In the genomic region with DNA sequence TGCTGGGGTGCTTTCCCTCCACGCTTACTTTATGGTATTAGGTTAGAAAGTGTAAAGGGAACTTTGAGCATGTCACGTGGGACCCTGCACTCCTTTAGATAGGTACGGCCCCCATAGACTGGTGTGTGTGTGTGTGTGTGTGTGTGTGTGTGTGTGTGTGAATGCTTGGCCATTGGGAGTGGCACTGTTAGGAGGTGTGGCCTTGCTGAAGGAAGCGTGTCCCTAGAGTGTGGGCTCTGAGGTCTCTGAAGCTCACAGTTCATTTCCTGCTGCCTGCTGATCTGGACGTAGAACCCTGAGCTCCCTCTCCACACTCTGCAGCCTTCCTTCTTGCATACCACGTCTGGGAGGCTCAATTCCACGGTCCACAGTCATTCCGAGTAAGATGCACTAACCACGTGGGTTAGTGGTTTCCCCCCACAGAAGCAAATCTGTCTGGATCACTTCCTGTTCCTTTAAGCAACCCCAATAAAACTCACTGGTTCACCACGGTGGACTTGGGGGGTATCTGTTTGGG, we compare ENCODE assay signal across 10 mouse cellular contexts. TPM values are rescaled to one million over a fixed set of nuclear protein-coding genes. Genes with fewer than 3 reads are reported as not detected.
DNase-seq lines count a peak whose midpoint lies in the region; ATAC-seq and TF ChIP-seq lines count a peak whose summit lies in the region.
"Had no signal": no experiment of that assay in that cellular context is flagged by ENCODE, and none has a peak within 500 bp of the region (broad histone marks: within the 10 kb centered on the region; RNA-seq: fewer than 3 reads in every experiment).

No protein-coding gene starts in this region.

- no peak overlapping the region for H3K4me3 ChIP-seq in embryonic facial prominence, embryonic 15.5 days (replicated peaks)
- no peak overlapping the region for H3K4me3 ChIP-seq in lung, embryonic 14.5 days (ENCODE audit: low read depth, low read length)
- peak overlapping the region; percentile 7; the same call in 1 of the 2 replicates for H3K4me3 ChIP-seq in spleen, adult 2 months (ENCODE audit: extremely low read depth, insufficient read depth, insufficient read length)

- intact Hi-C loops in gastrocnemius, postnatal 14 days (cut with DNase I; ENCODE audit: low total_unique reads), result no loop called here
- intact Hi-C loops in left cerebral cortex, postnatal 10 days (cut with DNase I), result no loop called here

- no peak overlapping the region for H3K4me2 ChIP-seq in embryonic facial prominence, embryonic 15.5 days (replicated peaks)
- no peak overlapping the region for H3K4me2 ChIP-seq in lung, embryonic 14.5 days

- 62% methylated on average over 10 of the region's 10 CpGs for WGBS in embryonic facial prominence, embryonic 15.5 days
- WGBS in lung, embryonic 14.5 days, result 57% methylated on average over 10 of the region's 10 CpGs
- 4% methylated on average over 10 of the region's 10 CpGs for WGBS in spleen, adult 2 months

- 0 out of 2 replicates have a peak, but pooled peaks have one; percentile 25 for ATAC-seq in embryonic facial prominence, embryonic 15.5 days (ENCODE audit: insufficient number of reproducible peaks, low FRiP score, low TSS enrichment, low read depth)
- no peak for ATAC-seq in lung, embryonic 14.5 days (ENCODE audit: insufficient read depth)

- H3K27ac ChIP-seq in embryonic facial prominence, embryonic 15.5 days (replicated peaks), result 0 out of 2 replicates have a peak overlapping the region, but pooled peaks have one; percentile 1
- peak overlapping the region; percentile 69; the same call in 1 of the 2 replicates for H3K27ac ChIP-seq in lung, embryonic 14.5 days (ENCODE audit: low read depth)
- H3K27ac ChIP-seq in spleen, adult 2 months (ENCODE audit: insufficient read depth, low read length), result peak overlapping the region; percentile 55

- H3K36me3 ChIP-seq in embryonic facial prominence, embryonic 15.5 days, result no peaks in the 10 kb centered on the region
- H3K36me3 ChIP-seq in lung, embryonic 14.5 days (ENCODE audit: insufficient read depth), result no peaks in the 10 kb centered on the region
- no peaks in the 10 kb centered on the region for H3K36me3 ChIP-seq in spleen, adult 2 months (ENCODE audit: control insufficient read depth, insufficient read depth, low read length)

- peak; percentile 15 to 28 for DNase-seq in lung, adult 18-20 months
- DNase-seq in lung, postnatal 4 days, result no peak
- no peak for DNase-seq in lung, embryonic 14.5 days
- peak; percentile 56 to 70 for DNase-seq in spleen, adult 2 months (ENCODE audit: low read depth in 1 of 2, low spot score in 2 of 2)
- DNase-seq in gastrocnemius, postnatal 14 days, result no peak
- DNase-seq in right cerebral cortex, adult 18-20 months, result no peak
- DNase-seq in left cerebral cortex, postnatal 10 days (ENCODE audit: extremely low spot score in 1 of 2, low spot score in 2 of 2), result no peak

- peak; percentile 35; the same call in 1 of the 2 replicates for TF ChIP-seq POLR2A in spleen, adult 2 months (IDR thresholded peaks at IDR 0.05; ENCODE audit: low read depth, low read length)

- H3K27me3 ChIP-seq in embryonic facial prominence, embryonic 15.5 days, result no peaks in the 10 kb centered on the region
- no peaks in the 10 kb centered on the region for H3K27me3 ChIP-seq in lung, embryonic 14.5 days (ENCODE audit: insufficient read depth, low read length)
- no peaks in the 10 kb centered on the region for H3K27me3 ChIP-seq in spleen, adult 2 months (ENCODE audit: control insufficient read depth, insufficient read depth, low read length)

- TF ChIP-seq CTCF in lung, embryonic 14.5 days (IDR thresholded peaks at IDR 0.05; ENCODE audit: low read depth), result no peak
- TF ChIP-seq CTCF in spleen, adult 2 months (IDR thresholded peaks at IDR 0.05; ENCODE audit: extremely low read depth, insufficient read depth, insufficient read length, insufficient replicate concordance), result no peak

- H3K4me1 ChIP-seq in embryonic facial prominence, embryonic 15.5 days, result peaks cover 19% of the 10 kb centered on the region
- no peaks in the 10 kb centered on the region for H3K4me1 ChIP-seq in lung, embryonic 14.5 days (ENCODE audit: insufficient read depth)
- peaks cover 16% of the 10 kb centered on the region for H3K4me1 ChIP-seq in spleen, adult 2 months (ENCODE audit: control insufficient read depth, insufficient read depth, insufficient read length)

- no peak overlapping the region for H3K9ac ChIP-seq in embryonic facial prominence, embryonic 15.5 days
- no peak overlapping the region for H3K9ac ChIP-seq in lung, embryonic 14.5 days

- H3K9me3 ChIP-seq in embryonic facial prominence, embryonic 15.5 days (replicated peaks), result no peaks in the 10 kb centered on the region
- no peaks in the 10 kb centered on the region for H3K9me3 ChIP-seq in lung, embryonic 14.5 days (ENCODE audit: low read depth, low read length)

RNA-seq across cellular contexts. Expression of a gene that starts 19.2 kb away (rescaled TPM):
- polyA plus RNA-seq in embryonic facial prominence, embryonic 15.5 days (2015; fragmentation: Nextera tagmentation; extraction: Ambion mirVana), result 36.5 and 38.0 TPM in 2 replicates
- 39.2 and 44.1 TPM in 2 replicates for polyA plus RNA-seq in lung, embryonic 14.5 days (2014; fragmentation: Nextera tagmentation; extraction: Ambion mirVana)
- polyA plus RNA-seq in spleen, adult 2 months (2012; rRNA removed), result 6.1 and 6.6 TPM in 2 replicates
- 10 to 100 TPM in 1 of 2 experiments, 1 to 10 TPM in 1; 9.3 to 10.1 TPM for total RNA-seq in gastrocnemius, postnatal 14 days (2021)
- total RNA-seq in left cerebral cortex, postnatal 10 days (2021), result 10 to 100 TPM; 15.5 to 15.9 TPM

RNA-seq across cellular contexts. Expression of a gene that starts 37.5 kb away (rescaled TPM):
- not detected in 2 replicates for polyA plus RNA-seq in embryonic facial prominence, embryonic 15.5 days (2015; fragmentation: Nextera tagmentation; extraction: Ambion mirVana)
- polyA plus RNA-seq in lung, embryonic 14.5 days (2014; fragmentation: Nextera tagmentation; extraction: Ambion mirVana), result not detected in 2 replicates
- polyA plus RNA-seq in spleen, adult 2 months (2012; rRNA removed), result not detected in 2 replicates
- total RNA-seq in gastrocnemius, postnatal 14 days (2021), result not detected
- not detected for total RNA-seq in left cerebral cortex, postnatal 10 days (2021)
- polyA plus RNA-seq: embryonic facial prominence, embryonic 14.5 days; stomach, embryonic 14.5 days had no signal

RNA-seq across cellular contexts. Expression of a gene that starts 53.8 kb away (rescaled TPM):
- polyA plus RNA-seq in embryonic facial prominence, embryonic 15.5 days (2015; fragmentation: Nextera tagmentation; extraction: Ambion mirVana), result 0.07 TPM in 1 of 2 replicates, not detected in the other
- polyA plus RNA-seq in lung, embryonic 14.5 days (2014; fragmentation: Nextera tagmentation; extraction: Ambion mirVana), result not detected in 2 replicates
- polyA plus RNA-seq in spleen, adult 2 months (2012; rRNA removed), result not detected in 2 replicates
- total RNA-seq in gastrocnemius, postnatal 14 days (2021), result not detected
- total RNA-seq in left cerebral cortex, postnatal 10 days (2021), result under 1 TPM; 0.19 to 0.20 TPM

RNA-seq across cellular contexts. Expression of a gene that starts 55.7 kb away (rescaled TPM):
- polyA plus RNA-seq in embryonic facial prominence, embryonic 15.5 days (2015; fragmentation: Nextera tagmentation; extraction: Ambion mirVana), result 0.08 TPM in 1 of 2 replicates, not detected in the other
- polyA plus RNA-seq in lung, embryonic 14.5 days (2014; fragmentation: Nextera tagmentation; extraction: Ambion mirVana), result not detected in 2 replicates
- not detected in 2 replicates for polyA plus RNA-seq in spleen, adult 2 months (2012; rRNA removed)
- total RNA-seq in gastrocnemius, postnatal 14 days (2021), result not detected
- not detected for total RNA-seq in left cerebral cortex, postnatal 10 days (2021)
- polyA plus RNA-seq: stomach, embryonic 14.5 days had no signal

Comparison
In these comparisons a context has a peak if more than half of its experiments do, and no peak if none do; other contexts are left out.
1. DNase-seq: peak in lung, adult 18-20 months (2 of 2) and spleen, adult 2 months (2 of 2); none in lung, postnatal 4 days (0 of 2), lung, embryonic 14.5 days (single experiment), gastrocnemius, postnatal 14 days (single experiment), right cerebral cortex, adult 18-20 months (single experiment) and left cerebral cortex, postnatal 10 days (0 of 2).
2. H3K27ac ChIP-seq: peak in every context shown above with its lines; median percentile 69 in lung, embryonic 14.5 days; 55 in spleen, adult 2 months; 1 in embryonic facial prominence, embryonic 15.5 days.